Mouse (Mus musculus) midbrain, embryonic 13.5 days (tissue): ENCODE measurements at regions not wholly inside any gene's neighbourhood (a gene's known extent, or its start where the extent isn't known, plus 50 kb on each side); places are given as distances from the start of the nearest gene placed in this dataset.

Experiments
- ATAC-seq: fragments of 200-750 bp; cut with Nextera tagmentation; 2 replicates; pipeline ENCODE4 v1.8.0; 2017; ENCODE audit warnings: mild to moderate bottlenecking, moderate TSS enrichment, moderate library complexity
- H3K27ac ChIP-seq: fragments of 300-500 bp; sonication (generic); 2 replicates; pipeline ENCODE4 v1.5.1; 2015; ENCODE audit warnings: inconsistent platforms, mild to moderate bottlenecking, moderate library complexity
- H3K27me3 ChIP-seq: fragments of 300-500 bp; sonication (generic); 2 replicates; pipeline ENCODE4 v1.6.1; 2015; ENCODE audit warnings: mild to moderate bottlenecking, inconsistent platforms
- H3K36me3 ChIP-seq: fragments of 300-500 bp; sonication (generic); 2 replicates; pipeline ENCODE4 v1.6.1; 2015; ENCODE audit warnings: mild to moderate bottlenecking, inconsistent platforms
- H3K4me1 ChIP-seq: fragments of 300-500 bp; sonication (generic); replicated peaks from 2 replicates; pipeline ENCODE4 v1.6.1; 2015; ENCODE audit warnings: inconsistent platforms
- H3K4me2 ChIP-seq: fragments of 300-500 bp; sonication (generic); replicated peaks from 2 replicates; pipeline ENCODE4 v1.6.1; 2015; ENCODE audit warnings: moderate library complexity, mild to moderate bottlenecking, inconsistent platforms
- H3K4me3 ChIP-seq: fragments of 300-500 bp; sonication (generic); replicated peaks from 2 replicates; pipeline ENCODE4 v1.5.1; 2015; ENCODE audit warnings: mild to moderate bottlenecking, inconsistent platforms
- H3K9ac ChIP-seq: fragments of 300-500 bp; sonication (generic); replicated peaks from 2 replicates; pipeline ENCODE4 v1.6.1; 2015; ENCODE audit warnings: mild to moderate bottlenecking, inconsistent platforms
- H3K9me3 ChIP-seq: fragments of 300-500 bp; sonication (generic); 2 replicates; pipeline ENCODE4 v1.6.1; 2016; ENCODE audit warnings: mild to moderate bottlenecking, inconsistent platforms
- WGBS: fragments of 180-500 bp; shearing (Covaris S2); methylation state at CpG from one replicate; pipeline ENCODE4 v1.1.7; 2015; 5-methylcytosine and 5-hydroxymethylcytosine counted together

GRCm38 (mm10) chr14:67136141-67136498 lies 1127.1 kb upstream of the Gulo start:
- no peak overlapping the region for H3K4me2 ChIP-seq
- H3K4me1 ChIP-seq = peaks cover 17% of the 10 kb centered on the region
- no peak overlapping the region for H3K4me3 ChIP-seq
- H3K9me3 ChIP-seq = no peaks in the 10 kb centered on the region
- H3K27me3 ChIP-seq = peaks cover 3% of the 10 kb centered on the region; the same call in 1 of the 2 replicates
- 0 out of 2 replicates have a peak overlapping the region, but pooled peaks have one; percentile 5 for H3K27ac ChIP-seq
- H3K9ac ChIP-seq = no peak overlapping the region
- ATAC-seq = peak; percentile 64; the same call in 1 of the 2 replicates
- H3K36me3 ChIP-seq = no peaks in the 10 kb centered on the region
- WGBS = 40% methylated on average over 2 of the region's 2 CpGs

GRCm38 (mm10) chr14:67135221-67136140 lies 1126.5 kb upstream of the Gulo start:
- peaks cover 17% of the 10 kb centered on the region for H3K4me1 ChIP-seq
- H3K9ac ChIP-seq = no peak overlapping the region
- no peak overlapping the region for H3K4me2 ChIP-seq
- no peaks in the 10 kb centered on the region for H3K9me3 ChIP-seq
- H3K27me3 ChIP-seq = no peaks in the 10 kb centered on the region
- peak; percentile 92 for ATAC-seq
- no peak overlapping the region for H3K4me3 ChIP-seq
- H3K27ac ChIP-seq = peak overlapping the region; percentile 53
- 35% methylated on average over 18 of the region's 18 CpGs for WGBS
- H3K36me3 ChIP-seq = no peaks in the 10 kb centered on the region

DNA sequence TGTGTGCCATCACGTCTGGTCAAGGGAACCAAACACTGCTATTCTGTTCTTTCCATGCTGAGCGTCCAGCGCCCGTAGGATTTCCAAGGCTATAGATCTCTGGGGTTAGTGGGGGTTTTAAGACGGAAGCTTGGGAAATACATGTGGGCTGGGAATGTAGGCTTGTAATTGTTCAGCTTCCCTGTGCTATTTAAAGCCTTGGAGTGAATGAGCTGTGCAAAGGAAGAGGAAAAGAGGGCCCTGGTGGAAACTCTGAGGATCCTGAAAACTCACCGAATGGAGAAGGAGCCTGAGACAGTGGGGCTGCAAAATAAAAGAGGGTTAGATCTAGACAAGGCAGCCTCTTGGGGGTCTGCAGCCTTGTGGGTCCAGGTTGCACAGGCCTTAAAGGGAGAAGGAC lies 1124.2 kb upstream of the Gulo start:
- Histone ChIP-seq H3K36me3 (no peaks in the 10 kb centered on the region), H3K27me3 (no peaks in the 10 kb centered on the region), H3K4me2 (no peak overlapping the region), H3K27ac (no peak overlapping the region), H3K9ac (no peak overlapping the region), H3K4me1 (peaks cover 14% of the 10 kb centered on the region), H3K9me3 (no peaks in the 10 kb centered on the region), H3K4me3 (no peak overlapping the region)
- WGBS = 68% methylated on average over 6 of the region's 6 CpGs
- ATAC-seq = no peak

GRCm38 (mm10) chr14:67127118-67127517 lies 1118.1 kb upstream of the Gulo start:
- Histone ChIP-seq H3K9ac (no peak overlapping the region), H3K36me3 (no peaks in the 10 kb centered on the region), H3K4me3 (no peak overlapping the region), H3K4me2 (no peak overlapping the region), H3K9me3 (no peaks in the 10 kb centered on the region), H3K27ac (no peak overlapping the region; the same call in 1 of the 2 replicates), H3K4me1 (peaks cover 9% of the 10 kb centered on the region), H3K27me3 (no peaks in the 10 kb centered on the region)
- WGBS = 62% methylated on average over 7 of the region's 7 CpGs
- ATAC-seq = no peak

GRCm38 (mm10) chr14:67126254-67126653 lies 1117.2 kb upstream of the Gulo start:
- no peak overlapping the region for H3K27ac ChIP-seq
- no peaks in the 10 kb centered on the region for H3K9me3 ChIP-seq
- no peaks in the 10 kb centered on the region for H3K36me3 ChIP-seq
- H3K4me2 ChIP-seq = no peak overlapping the region
- H3K4me3 ChIP-seq = no peak overlapping the region
- no peak for ATAC-seq
- WGBS = 43% methylated on average over 6 of the region's 6 CpGs
- no peak overlapping the region for H3K9ac ChIP-seq
- no peaks in the 10 kb centered on the region for H3K27me3 ChIP-seq
- peaks cover 9% of the 10 kb centered on the region for H3K4me1 ChIP-seq

GRCm38 (mm10) chr14:67123300-67123699 lies 1114.3 kb upstream of the Gulo start:
- no peak for ATAC-seq
- Histone ChIP-seq H3K4me3 (no peak overlapping the region), H3K36me3 (no peaks in the 10 kb centered on the region), H3K9me3 (no peaks in the 10 kb centered on the region), H3K4me2 (no peak overlapping the region), H3K9ac (no peak overlapping the region), H3K27ac (no peak overlapping the region), H3K4me1 (peaks cover 9% of the 10 kb centered on the region), H3K27me3 (no peaks in the 10 kb centered on the region)
- WGBS = 84% methylated on average over 7 of the region's 7 CpGs
